Mouse (Mus musculus) cortical plate, adult 2 months (tissue): ENCODE measurements around the gene Prss36.

Experiments
- CTCF ChIP-seq: fragments of 200-500 bp; IDR thresholded peaks from 2 replicates; pipeline ENCODE4 v1.5.1; 2011; ENCODE audit warnings: mild to moderate bottlenecking, control low read depth, low read length; ENCODE audit not compliant: insufficient read depth; ENCODE audit errors: extremely low read depth
- POLR2A ChIP-seq: fragments of 200-500 bp; IDR thresholded peaks from 2 replicates; pipeline ENCODE4 v1.6.1; 2011; ENCODE audit warnings: mild to moderate bottlenecking, low read length, control low read depth; ENCODE audit not compliant: insufficient read depth; ENCODE audit errors: extremely low read depth

- TF ChIP-seq POLR2A = no peak
- TF ChIP-seq CTCF = peak; percentile 53
Observed at GRCm38 (mm10) chr7:127991643-127992487, 45.3 kb upstream of the Prss36 start.
